Mouse (Mus musculus): ENCODE data around the gene Smad3.

DNA sequence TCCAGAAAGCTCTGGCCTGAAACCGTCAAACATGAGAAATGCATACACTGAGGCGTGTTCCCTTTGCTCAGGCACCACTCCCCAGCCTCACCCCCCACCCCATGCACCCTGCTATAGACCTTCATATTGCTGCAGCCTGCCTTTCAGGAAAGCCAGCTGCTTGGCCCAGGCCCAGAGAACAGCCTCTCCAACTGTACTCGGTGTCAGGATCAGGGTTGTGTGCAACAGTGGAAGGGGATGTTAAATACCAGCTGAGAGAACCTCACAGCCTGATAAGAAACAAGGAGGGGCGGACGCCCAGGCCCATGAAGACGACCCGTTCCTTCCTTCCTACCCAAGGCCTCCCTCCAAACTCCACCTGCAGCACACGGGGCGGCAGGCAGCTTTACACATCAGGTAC, 75.5 kb downstream of the Smad3 start:
- no peak for TF ChIP-seq CTCF (IDR thresholded peaks at IDR 0.05; ENCODE audit: control insufficient read depth, insufficient read depth, low read length)
- no peak for TF ChIP-seq POLR2A (IDR thresholded peaks at IDR 0.05; ENCODE audit: borderline replicate concordance, control insufficient read depth, low read depth, low read length)

Data from bone marrow, adult 2 months (tissue).